Mouse (Mus musculus) lung, adult 2 months (tissue): Measurements from ENCODE around the gene Ppef1.

Experiments used
- CTCF ChIP-seq: fragments of 200-500 bp; IDR thresholded peaks from 2 replicates; pipeline ENCODE4 v1.5.1; 2011; ENCODE audit warnings: mild to moderate bottlenecking, low read length, control low read depth; ENCODE audit not compliant: insufficient read depth
- POLR2A ChIP-seq: fragments of 200-500 bp; IDR thresholded peaks from 2 replicates; pipeline ENCODE4 v1.6.1; 2011; ENCODE audit warnings: low read depth, mild to moderate bottlenecking, control low read depth, low read length, borderline replicate concordance; ENCODE audit errors: extremely low read depth

GRCm38 (mm10) chrX:160766233-160766616 is 30.7 kb upstream of the Ppef1 start:
- TF ChIP-seq CTCF (no peak), POLR2A (no peak)
